Mouse (Mus musculus) ES-Bruce4 (cell line): ENCODE results near the gene Ankrd33b.

Source experiments
- CTCF ChIP-seq: IDR thresholded peaks from one replicate; pipeline ENCODE4 v1.8.1; 2011; ENCODE audit warnings: low read depth, low read length
- EP300 ChIP-seq: IDR thresholded peaks from 2 replicates; pipeline ENCODE4 v1.6.1; 2011; ENCODE audit warnings: low read depth, low read length; ENCODE audit not compliant: insufficient read depth
- POLR2A ChIP-seq: IDR thresholded peaks from one replicate; pipeline ENCODE4 v1.8.1; 2011; ENCODE audit warnings: low read length; ENCODE audit not compliant: insufficient read depth

DNA sequence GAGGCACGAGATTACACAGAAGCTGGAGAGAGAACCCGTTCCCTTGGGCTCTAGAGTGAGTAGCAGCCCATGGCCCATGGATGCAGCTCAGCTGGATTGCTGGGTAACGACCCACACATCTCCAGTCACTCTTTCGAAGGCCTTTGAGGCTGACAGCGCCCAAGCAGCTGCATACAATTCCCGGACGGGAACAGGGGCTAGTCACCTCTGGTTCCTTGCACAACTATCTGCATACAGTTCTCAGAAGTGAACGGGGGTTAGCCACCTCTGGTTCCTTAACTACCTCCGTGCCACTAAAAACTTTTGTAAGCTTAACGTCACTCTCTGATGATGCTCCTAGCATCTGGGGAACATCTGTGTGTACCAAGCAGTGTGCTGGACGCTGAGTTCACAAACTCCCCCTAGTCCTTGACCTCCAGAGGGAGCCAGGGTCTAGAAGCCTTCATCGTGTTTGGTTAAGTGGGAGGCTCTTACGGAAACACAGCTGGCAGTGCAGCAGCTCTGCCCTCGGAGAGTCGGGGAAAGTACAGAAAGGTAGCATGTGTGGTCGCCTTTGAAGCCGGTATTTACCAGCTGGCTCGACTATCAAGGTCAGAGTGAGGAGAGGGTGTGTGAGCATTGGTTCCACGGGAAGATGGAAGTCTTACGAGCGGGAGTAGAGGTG, 109.4 kb downstream of the Ankrd33b start:
- TF ChIP-seq CTCF (no peak), POLR2A (no peak), EP300 (no peak)
